Mouse (Mus musculus) megakaryocyte, embryonic 14.5 days (primary cell): ENCODE measurements around the gene Hook2.

Experiments used
- FLI1 ChIP-seq: IDR thresholded peaks from 2 replicates; pipeline ENCODE4 v1.6.1; 2012; ENCODE audit warnings: low read length, inconsistent platforms, mixed read lengths
- GATA1 ChIP-seq: IDR thresholded peaks from 3 replicates; pipeline ENCODE4 v1.6.1; 2012; ENCODE audit warnings: mixed read lengths, low read length, inconsistent platforms, borderline replicate concordance

DNA sequence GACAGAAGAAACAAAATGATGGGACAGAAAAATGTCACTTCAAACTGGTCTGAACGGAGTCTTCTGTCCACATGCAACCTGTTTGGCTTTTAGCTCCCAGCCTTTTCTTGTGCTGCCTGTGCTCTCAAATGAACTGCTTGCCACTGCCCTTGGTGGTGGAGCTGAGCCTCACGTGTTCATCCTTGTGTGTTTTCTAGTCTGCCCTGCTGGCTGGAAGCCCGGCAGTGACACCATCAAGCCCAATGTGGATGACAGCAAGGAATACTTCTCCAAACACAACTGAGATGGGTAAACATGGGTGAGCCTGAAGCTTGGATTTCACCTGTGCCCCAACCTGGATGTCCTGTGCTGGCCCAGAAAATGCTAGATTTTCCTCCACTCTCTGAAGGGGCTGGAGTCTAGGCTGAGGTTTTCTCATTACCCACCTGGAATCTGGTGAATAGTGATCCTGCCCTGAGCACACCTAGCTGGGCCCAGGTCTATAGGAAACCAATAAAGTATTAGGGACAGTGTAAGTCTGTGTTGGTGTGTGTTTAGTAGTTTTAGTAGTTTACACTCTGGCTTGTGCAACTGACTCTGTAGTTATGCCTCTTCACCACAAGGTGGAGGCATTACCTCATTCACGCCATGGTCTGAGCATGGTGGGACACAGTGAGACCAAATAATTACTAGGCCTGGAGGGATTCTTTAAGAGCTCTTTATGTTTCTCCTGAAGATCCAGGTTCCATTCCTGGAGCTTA, 16.4 kb upstream of the Hook2 start:
- no peak for TF ChIP-seq GATA1
- TF ChIP-seq FLI1: no peak
